Mouse (Mus musculus): ENCODE data around the gene Pbld1.

DNA sequence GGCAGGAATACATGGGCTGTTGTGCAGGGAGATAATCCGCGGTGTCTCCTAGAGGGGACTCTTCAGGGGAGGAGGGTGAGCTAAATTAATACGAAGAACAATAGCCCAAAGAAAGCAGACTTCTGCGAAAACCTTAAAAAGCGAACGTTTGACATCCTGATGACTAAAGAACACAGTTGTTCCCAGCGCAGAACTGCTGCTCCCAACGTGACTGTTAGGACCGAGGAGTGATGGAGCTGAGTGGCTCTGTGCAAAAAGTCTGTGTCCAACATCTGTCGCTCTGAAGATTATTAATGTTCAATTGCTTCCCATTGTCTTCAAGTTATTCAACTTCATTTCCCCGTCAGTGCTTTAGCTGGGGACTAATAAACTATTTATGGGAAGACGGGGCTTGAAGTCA, 38.2 kb downstream of the Pbld1 start:
- TF ChIP-seq CTCF (IDR thresholded peaks at IDR 0.05; ENCODE audit: extremely low read depth, insufficient read length, insufficient replicate concordance, low read depth, low read length) (no peak), POLR2A (IDR thresholded peaks at IDR 0.05; ENCODE audit: low read depth, low read length) (no peak)
